Mouse (Mus musculus) hindbrain, embryonic 15.5 days (tissue): ENCODE data around the gene Nek8. TPM values are rescaled to one million over a fixed set of nuclear protein-coding genes. Genes with fewer than 3 reads are reported as not detected.

Experiments used
- ATAC-seq: fragments of 200-750 bp; cut with Nextera tagmentation; 2 replicates; pipeline ENCODE4 v1.8.0; 2017; ENCODE audit warnings: low read depth, moderate number of reproducible peaks, moderate TSS enrichment; ENCODE audit not compliant: low FRiP score
- H3K27ac ChIP-seq: fragments of 300-500 bp; sonication (generic); replicated peaks from 2 replicates; pipeline ENCODE4 v1.5.1; 2015; ENCODE audit warnings: mild to moderate bottlenecking, inconsistent platforms
- H3K27me3 ChIP-seq: fragments of 300-500 bp; sonication (generic); 2 replicates; pipeline ENCODE4 v1.6.1; 2015; ENCODE audit warnings: control low read depth, inconsistent platforms
- H3K36me3 ChIP-seq: fragments of 300-500 bp; sonication (generic); 2 replicates; pipeline ENCODE4 v1.6.1; 2015; ENCODE audit warnings: control low read depth, inconsistent platforms
- H3K4me1 ChIP-seq: fragments of 300-500 bp; sonication (generic); replicated peaks from 2 replicates; pipeline ENCODE4 v1.6.1; 2015; ENCODE audit warnings: control low read depth, inconsistent platforms
- H3K4me2 ChIP-seq: fragments of 300-500 bp; sonication (generic); 2 replicates; pipeline ENCODE4 v1.6.1; 2015; ENCODE audit warnings: moderate library complexity, mild to moderate bottlenecking, inconsistent platforms
- H3K4me3 ChIP-seq: fragments of 300-500 bp; sonication (generic); 2 replicates; pipeline ENCODE4 v1.5.1; 2015; ENCODE audit warnings: mild to moderate bottlenecking, inconsistent platforms
- H3K9ac ChIP-seq: fragments of 300-500 bp; sonication (generic); 2 replicates; pipeline ENCODE4 v1.6.1; 2015; ENCODE audit warnings: inconsistent platforms
- H3K9me3 ChIP-seq: fragments of 300-500 bp; sonication (generic); 2 replicates; pipeline ENCODE4 v1.6.1; 2016; ENCODE audit warnings: control low read depth, inconsistent platforms
- WGBS: fragments of 180-500 bp; shearing (Covaris S2); methylation state at CpG from one replicate; pipeline ENCODE4 v1.1.7; 2015; 5-methylcytosine and 5-hydroxymethylcytosine counted together
- polyA plus RNA-seq: library from polyadenylated mRNA; unstranded; fragments of >200 nt; fragmentation: Nextera tagmentation; extraction: Ambion mirVana; gene quantifications from 2 replicates; pipeline ENCODE4 v1.2.1, GENCODE M21; 2015

Gene Nek8
- polyA plus RNA-seq, 1 experiment from 2014 or later = 8.5 TPM

- Histone ChIP-seq H3K9me3 (no peaks in the 10 kb centered on the region), H3K4me3 (peak overlapping the region; percentile 59), H3K4me2 (peak overlapping the region; percentile 70), H3K36me3 (peaks cover 28% of the 10 kb centered on the region), H3K27me3 (no peaks in the 10 kb centered on the region), H3K4me1 (peaks cover 59% of the 10 kb centered on the region), H3K9ac (peak overlapping the region; percentile 69), H3K27ac (no peak overlapping the region)
- WGBS = 53% methylated on average over 2 of the region's 2 CpGs
- ATAC-seq = no peak
Observed at GRCm38 (mm10) chr11:78181830-78182357, 5.4 kb upstream of the Nek8 start.

DNA sequence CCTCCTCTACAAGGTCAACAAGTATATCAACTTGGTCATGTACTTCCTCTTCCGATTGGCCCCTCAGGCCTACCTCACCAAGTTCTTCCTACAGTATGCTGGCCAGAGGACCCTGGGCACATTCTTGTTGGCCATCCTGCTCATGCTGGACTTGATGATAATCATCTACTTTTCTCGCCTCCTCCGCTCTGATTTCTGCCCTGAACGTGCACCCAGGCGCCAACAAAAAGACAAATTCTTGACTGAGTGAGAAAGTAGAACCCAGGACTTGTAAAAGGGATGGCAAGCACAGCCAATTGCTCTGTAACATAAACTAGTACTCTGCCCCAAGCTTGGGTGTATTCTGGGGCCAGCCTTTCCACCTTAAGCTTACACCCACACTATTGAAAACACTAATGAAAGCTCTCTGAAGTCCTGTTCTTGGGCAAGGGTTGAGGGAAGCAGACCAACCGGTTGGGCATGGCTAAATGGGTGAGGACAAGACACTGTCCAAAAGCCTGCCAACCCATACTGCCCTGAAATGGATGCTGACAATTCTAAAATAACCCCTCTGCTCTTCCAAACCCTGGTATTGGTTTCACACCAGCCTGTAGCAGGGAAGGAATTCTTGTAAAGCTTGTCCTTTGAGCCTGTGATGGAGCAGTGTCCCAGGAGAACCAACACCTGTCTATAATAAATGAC is 3.7 kb upstream of the Nek8 start:
- Histone ChIP-seq H3K9ac (no peak overlapping the region), H3K4me1 (peaks cover 69% of the 10 kb centered on the region), H3K27me3 (no peaks in the 10 kb centered on the region), H3K27ac (no peak overlapping the region), H3K4me2 (peak overlapping the region; percentile 87; the same call in 1 of the 2 replicates), H3K36me3 (peaks cover 28% of the 10 kb centered on the region), H3K4me3 (0 out of 2 replicates have a peak overlapping the region, but pooled peaks have one; percentile 78), H3K9me3 (no peaks in the 10 kb centered on the region)
- ATAC-seq = no peak
- WGBS = 80% methylated on average over 6 of the region's 6 CpGs

- peaks cover 69% of the 10 kb centered on the region for H3K4me1 ChIP-seq
- no peaks in the 10 kb centered on the region for H3K27me3 ChIP-seq
- peak overlapping the region; percentile 78 for H3K4me3 ChIP-seq
- H3K36me3 ChIP-seq = peaks cover 28% of the 10 kb centered on the region
- ATAC-seq = no peak
- peak overlapping the region; percentile 87 for H3K4me2 ChIP-seq
- 34% methylated on average over 8 of the region's 8 CpGs for WGBS
- no peak overlapping the region for H3K27ac ChIP-seq
- no peak overlapping the region for H3K9ac ChIP-seq
- H3K9me3 ChIP-seq = no peaks in the 10 kb centered on the region
Observed at GRCm38 (mm10) chr11:78179438-78179999, 3.0 kb upstream of the Nek8 start.

DNA sequence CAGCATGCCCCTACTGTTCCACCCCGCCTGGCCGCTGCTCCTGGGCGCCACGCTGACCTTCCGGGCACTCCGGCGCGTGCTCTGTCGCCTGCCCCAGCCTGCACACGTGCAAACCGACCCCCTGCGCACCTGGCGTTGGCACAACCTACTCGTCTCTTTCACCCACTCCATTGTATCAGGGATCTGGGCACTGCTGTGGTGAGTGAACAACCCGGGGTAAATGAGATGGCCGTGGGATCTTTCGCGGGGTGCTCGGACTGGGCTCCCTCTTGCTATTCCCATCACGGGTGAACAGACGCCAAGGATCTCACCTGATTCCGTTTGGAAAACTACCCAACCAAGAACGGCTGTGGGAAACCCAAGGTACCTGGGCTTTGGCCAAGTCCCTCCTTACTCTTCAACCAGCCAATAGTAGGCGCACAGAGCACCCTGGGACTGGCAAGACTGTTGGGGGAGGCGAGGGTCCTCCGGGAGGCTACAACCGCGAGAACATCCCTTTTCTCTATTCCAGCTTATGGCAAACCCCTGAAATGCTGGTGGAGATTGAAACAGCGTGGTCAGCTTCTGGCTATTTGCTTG is 2.5 kb upstream of the Nek8 start:
- H3K4me1 ChIP-seq = peaks cover 67% of the 10 kb centered on the region
- peak overlapping the region; percentile 78 for H3K4me3 ChIP-seq
- ATAC-seq = 0 out of 2 replicates have a peak, but pooled peaks have one; percentile 1
- H3K27me3 ChIP-seq = no peaks in the 10 kb centered on the region
- H3K27ac ChIP-seq = peak overlapping the region; percentile 89
- no peaks in the 10 kb centered on the region for H3K9me3 ChIP-seq
- peak overlapping the region; percentile 87 for H3K4me2 ChIP-seq
- 3% methylated on average over 29 of the region's 29 CpGs for WGBS
- peaks cover 28% of the 10 kb centered on the region for H3K36me3 ChIP-seq
- peak overlapping the region; percentile 56 for H3K9ac ChIP-seq

DNA sequence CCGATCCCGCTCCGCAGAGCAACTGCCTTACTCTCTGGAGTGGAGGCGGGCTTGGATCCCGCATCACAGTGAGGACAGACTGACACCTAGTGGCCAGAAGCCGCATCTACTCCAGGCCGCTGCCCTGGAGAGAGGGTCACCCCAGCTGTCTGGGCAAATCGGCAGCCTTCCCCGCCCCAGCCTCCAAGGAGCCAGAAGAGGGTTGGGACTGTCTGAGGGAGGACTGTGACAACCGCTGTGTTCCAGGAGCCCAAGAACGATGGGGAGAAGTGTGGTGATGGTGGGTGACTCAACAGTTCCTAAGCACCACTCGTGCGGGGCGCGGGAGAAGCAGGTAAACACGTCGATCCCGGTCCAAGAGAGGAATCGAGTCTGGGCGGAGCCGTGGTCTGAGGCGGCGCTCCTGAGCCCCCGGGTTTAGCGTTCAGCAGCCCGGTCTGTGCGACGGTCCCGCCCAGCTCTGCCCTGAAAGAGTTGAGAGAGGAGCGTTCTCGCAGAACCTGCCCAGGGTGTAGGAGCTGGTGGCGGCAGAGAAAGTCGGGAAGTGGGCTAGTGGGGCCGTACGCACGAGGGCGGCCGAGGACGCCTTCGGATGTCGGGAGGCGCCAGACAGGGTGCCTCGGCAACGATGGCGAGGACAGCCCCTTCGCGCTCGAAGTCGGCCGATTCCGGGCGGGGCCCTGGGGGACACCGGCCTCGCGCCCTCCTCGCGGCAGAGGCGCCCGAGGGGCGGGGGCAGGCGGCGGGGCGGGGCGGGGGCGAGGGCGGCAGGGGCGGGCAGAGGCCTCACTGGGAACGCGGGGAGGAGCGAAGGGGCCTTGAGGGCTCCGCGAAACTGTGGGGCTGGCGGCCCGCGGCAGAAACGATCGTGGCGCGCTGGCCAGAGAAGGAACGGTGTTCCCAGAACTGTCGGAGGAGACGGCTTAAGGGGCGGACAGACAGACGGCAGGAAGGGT is 1.7 kb upstream of the Nek8 start:
- peak overlapping the region; percentile 78 for H3K4me3 ChIP-seq
- H3K36me3 ChIP-seq = peaks cover 28% of the 10 kb centered on the region
- H3K4me2 ChIP-seq = peak overlapping the region; percentile 87
- under 1% methylated on average over 76 of the region's 84 CpGs for WGBS
- peak overlapping the region; percentile 56 for H3K9ac ChIP-seq
- no peaks in the 10 kb centered on the region for H3K9me3 ChIP-seq
- peak; percentile 82 for ATAC-seq
- H3K27me3 ChIP-seq = no peaks in the 10 kb centered on the region
- peak overlapping the region; percentile 89 for H3K27ac ChIP-seq
- H3K4me1 ChIP-seq = peaks cover 64% of the 10 kb centered on the region

DNA sequence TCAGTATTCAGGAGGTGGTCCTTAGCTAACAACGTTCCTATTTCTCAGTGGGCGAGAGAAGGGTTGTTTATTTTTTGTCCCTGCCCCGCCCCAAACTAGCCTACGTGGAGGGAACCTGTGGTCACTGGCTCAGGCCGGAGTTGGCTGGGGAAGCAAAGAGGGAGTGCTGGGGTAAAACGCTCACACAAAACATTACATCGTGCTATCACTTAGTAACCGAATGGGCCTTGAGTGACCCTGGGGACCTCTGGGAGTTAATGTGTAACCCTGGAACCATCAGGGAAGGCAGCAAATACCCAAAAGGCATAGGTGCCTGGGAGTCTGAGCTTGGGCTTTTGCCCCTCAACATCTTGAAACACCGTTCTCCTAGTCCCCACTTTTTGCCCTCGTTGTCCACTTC is 962 bp upstream of the Nek8 start:
- Histone ChIP-seq H3K9me3 (no peaks in the 10 kb centered on the region), H3K27ac (peak overlapping the region; percentile 89), H3K9ac (no peak overlapping the region), H3K4me2 (peak overlapping the region; percentile 87), H3K4me1 (peaks cover 63% of the 10 kb centered on the region), H3K36me3 (peaks cover 28% of the 10 kb centered on the region), H3K4me3 (peak overlapping the region; percentile 78), H3K27me3 (no peaks in the 10 kb centered on the region)
- ATAC-seq = peak; percentile 1; the same call in 1 of the 2 replicates
- WGBS = under 1% methylated on average over 10 of the region's 10 CpGs

DNA sequence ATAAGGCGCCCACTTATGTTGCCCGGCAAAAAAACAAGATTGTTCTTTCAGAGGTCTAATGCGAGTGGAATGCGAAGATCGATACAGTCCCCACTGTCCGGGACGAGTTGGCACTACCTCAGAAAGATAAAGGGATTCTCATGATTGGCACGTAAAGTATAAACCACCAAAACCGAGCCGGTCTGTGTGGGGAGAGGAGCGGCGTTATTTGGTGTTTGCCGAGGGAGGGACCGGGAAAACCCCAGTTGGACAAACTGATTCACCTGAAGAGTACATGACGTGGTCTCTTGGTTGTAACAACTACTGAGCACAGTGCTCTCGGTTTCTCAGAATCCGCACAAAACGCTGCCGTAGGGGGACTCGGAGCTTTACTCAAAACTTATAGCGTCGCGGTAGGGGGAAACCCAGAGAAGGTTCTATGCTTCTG is 443 bp upstream of the Nek8 start:
- H3K4me1 ChIP-seq = peaks cover 58% of the 10 kb centered on the region
- no peaks in the 10 kb centered on the region for H3K27me3 ChIP-seq
- H3K27ac ChIP-seq = peak overlapping the region; percentile 83
- peak overlapping the region; percentile 87 for H3K4me2 ChIP-seq
- H3K9me3 ChIP-seq = no peaks in the 10 kb centered on the region
- peaks cover 25% of the 10 kb centered on the region for H3K36me3 ChIP-seq
- H3K4me3 ChIP-seq = peak overlapping the region; percentile 78
- peak overlapping the region; percentile 57 for H3K9ac ChIP-seq
- no peak for ATAC-seq
- 1% methylated on average over 23 of the region's 23 CpGs for WGBS

- peaks cover 15% of the 10 kb centered on the region for H3K36me3 ChIP-seq
- H3K4me3 ChIP-seq = peak overlapping the region; percentile 78
- H3K27ac ChIP-seq = peak overlapping the region; percentile 83
- no peaks in the 10 kb centered on the region for H3K9me3 ChIP-seq
- peak overlapping the region; percentile 87 for H3K4me2 ChIP-seq
- peaks cover 49% of the 10 kb centered on the region for H3K4me1 ChIP-seq
- no peaks in the 10 kb centered on the region for H3K27me3 ChIP-seq
- WGBS = 6% methylated on average over 9 of the region's 10 CpGs
- peak overlapping the region; percentile 57 for H3K9ac ChIP-seq
- ATAC-seq = no peak
Observed at GRCm38 (mm10) chr11:78175771-78176401, 589 bp downstream of the Nek8 start.

GRCm38 (mm10) chr11:78174506-78174905 is 2.0 kb downstream of the Nek8 start:
- no peaks in the 10 kb centered on the region for H3K9me3 ChIP-seq
- ATAC-seq = no peak
- H3K4me1 ChIP-seq = peaks cover 36% of the 10 kb centered on the region
- H3K27me3 ChIP-seq = no peaks in the 10 kb centered on the region
- no peak overlapping the region for H3K27ac ChIP-seq
- H3K9ac ChIP-seq = 0 out of 2 replicates have a peak overlapping the region, but pooled peaks have one; percentile 1
- no peak overlapping the region for H3K4me3 ChIP-seq
- H3K4me2 ChIP-seq = no peak overlapping the region
- H3K36me3 ChIP-seq = peaks cover 1% of the 10 kb centered on the region; the same call in 1 of the 2 replicates
- 90% methylated on average over 3 of the region's 3 CpGs for WGBS

- Histone ChIP-seq H3K36me3 (no peaks in the 10 kb centered on the region), H3K27ac (no peak overlapping the region), H3K9ac (no peak overlapping the region), H3K27me3 (no peaks in the 10 kb centered on the region), H3K4me2 (no peak overlapping the region), H3K9me3 (no peaks in the 10 kb centered on the region), H3K4me1 (peaks cover 20% of the 10 kb centered on the region), H3K4me3 (no peak overlapping the region)
- ATAC-seq = no peak
- WGBS = 92% methylated on average over 19 of the region's 19 CpGs
Observed at GRCm38 (mm10) chr11:78172748-78173383, 3.6 kb downstream of the Nek8 start.
